In the genomic region with DNA sequence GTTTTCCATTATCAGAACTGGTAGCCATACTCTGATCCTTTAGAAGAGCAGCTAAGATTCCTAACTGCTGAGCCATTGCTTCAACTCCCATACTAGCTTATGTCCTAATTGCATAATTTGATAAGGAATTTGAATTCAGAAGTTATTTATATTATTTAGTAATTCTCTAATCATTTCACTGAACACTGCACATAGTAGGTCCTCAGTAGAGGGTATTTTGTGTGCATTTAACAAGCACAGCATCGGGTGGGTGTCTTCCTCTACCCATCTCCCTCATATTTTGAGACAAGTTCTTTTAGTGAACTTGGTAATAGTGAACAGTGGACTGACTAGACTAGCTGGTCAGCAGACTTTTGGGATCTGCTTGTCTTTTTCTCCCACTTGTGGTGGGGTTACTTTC, we compare ENCODE assay signal across 2 mouse cellular contexts.
TF ChIP-seq lines count a peak whose summit lies in the region.

No protein-coding gene starts in this region.

TF ChIP-seq in CH12.LX, 34 proteins besides CTCF, POLR2A, EP300 and RAD21:
- TF ChIP-seq ZKSCAN1 (IDR thresholded peaks at IDR 0.05; ENCODE audit: borderline replicate concordance, low read depth, low read length) (peak; percentile 64), TCF12 (IDR thresholded peaks at IDR 0.05; ENCODE audit: low read depth, low read length) (no peak)

TF ChIP-seq in MEL, 35 proteins besides CTCF, POLR2A, EP300 and RAD21:
- TF ChIP-seq ZKSCAN1 (IDR thresholded peaks at IDR 0.05; ENCODE audit: low read depth, low read length) (peak; percentile 84), ZMIZ1 (IDR thresholded peaks at IDR 0.05; ENCODE audit: low read depth, low read length) (no peak)
